Mouse (Mus musculus): Measurements from ENCODE around the gene Olfr463.
A peak's percentile ranks its signal among the peaks of the same experiment; 100 is the strongest.

Olfr463 gene

GRCm38 (mm10) chr11:87897287-87897686 is at the start of gene Olfr463:
TSS of gene Olfr463 (minus strand) at chr11:87897387.
- DNase-seq, result no peak

DNA sequence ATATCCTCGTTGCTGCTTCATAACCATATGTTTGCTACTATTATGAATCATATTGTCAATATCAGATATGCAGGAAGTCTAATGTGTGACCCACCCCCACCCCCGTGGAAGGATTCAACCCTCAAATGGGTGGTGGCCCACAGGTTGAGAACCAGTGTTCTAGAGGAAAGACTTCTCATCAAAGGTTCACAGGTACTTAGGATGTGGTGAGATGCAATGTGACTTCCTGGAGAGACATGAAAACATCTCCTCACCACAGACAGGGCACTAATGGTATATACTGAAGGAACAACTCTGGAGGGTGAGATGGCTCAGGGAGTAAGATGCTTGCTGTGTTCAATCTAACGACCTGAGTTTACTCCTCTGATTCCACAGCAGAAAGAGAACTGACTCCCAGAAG is 38.3 kb upstream of the Olfr463 start:
- DNase-seq, result no peak

DNA sequence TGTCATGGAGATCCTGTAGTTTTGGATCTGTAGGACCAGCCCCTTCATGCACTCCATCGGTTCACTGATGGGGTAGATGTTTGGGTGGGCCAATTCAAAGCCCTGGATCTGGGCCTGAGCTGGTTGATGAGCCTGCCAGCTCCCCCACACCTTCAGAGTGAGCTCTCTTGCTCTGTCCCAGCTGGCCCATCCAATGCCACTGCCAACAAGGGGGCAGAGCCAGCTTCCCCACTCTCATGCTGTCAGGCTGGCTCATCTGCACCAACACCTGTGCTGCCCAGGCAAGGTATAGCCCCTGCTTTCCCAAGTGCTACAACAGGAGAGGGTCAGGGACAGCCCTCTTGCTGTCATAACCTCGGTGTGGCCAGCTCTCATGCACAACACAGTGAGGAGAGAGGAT is 36.5 kb upstream of the Olfr463 start:
- DNase-seq, result peak; percentile 29 to 45

DNA sequence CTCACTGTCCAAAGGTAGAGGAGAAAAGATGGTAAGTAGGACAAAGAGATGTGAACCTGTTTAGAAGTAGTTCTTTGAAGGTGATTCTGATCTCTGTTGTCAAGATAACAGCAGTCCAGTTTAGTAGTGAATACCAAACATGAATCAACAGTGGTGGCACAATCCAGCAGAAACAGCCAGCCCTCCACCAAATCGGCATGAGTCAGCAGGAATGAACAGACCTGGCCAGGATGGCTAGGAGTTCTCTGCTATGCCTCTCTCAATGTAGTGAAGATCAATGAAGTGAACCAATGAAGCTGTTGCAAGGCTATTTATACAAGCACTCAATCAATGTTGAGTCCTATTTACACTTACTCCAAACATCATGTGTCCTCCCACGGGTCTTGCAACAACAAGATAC is 33.2 kb upstream of the Olfr463 start:
- no peak for DNase-seq

DNA sequence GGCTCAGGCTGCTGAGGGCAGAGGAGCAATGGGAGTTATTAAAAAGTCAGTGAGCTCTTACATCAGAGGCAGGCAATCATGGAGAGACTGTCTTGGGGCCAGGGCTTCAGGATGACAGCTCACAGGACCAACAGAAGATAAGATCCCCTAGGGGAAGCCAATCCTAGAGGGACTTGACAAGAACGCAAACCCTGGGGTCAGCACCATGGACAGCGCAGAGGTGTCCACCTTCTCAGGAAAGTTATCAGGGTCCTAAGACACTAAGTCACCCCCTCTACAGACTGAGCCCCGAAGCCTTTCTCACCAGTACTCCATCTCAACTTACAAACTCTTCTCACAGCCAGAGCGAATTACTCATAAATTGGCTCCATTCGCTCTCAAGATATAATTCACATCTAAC is 23.8 kb upstream of the Olfr463 start, which contains the start of gene Olfr464:
TSS of gene Olfr464 (minus strand) at position 2 of the 400 bp plus-strand sequence.
- DNase-seq, result no peak

DNA sequence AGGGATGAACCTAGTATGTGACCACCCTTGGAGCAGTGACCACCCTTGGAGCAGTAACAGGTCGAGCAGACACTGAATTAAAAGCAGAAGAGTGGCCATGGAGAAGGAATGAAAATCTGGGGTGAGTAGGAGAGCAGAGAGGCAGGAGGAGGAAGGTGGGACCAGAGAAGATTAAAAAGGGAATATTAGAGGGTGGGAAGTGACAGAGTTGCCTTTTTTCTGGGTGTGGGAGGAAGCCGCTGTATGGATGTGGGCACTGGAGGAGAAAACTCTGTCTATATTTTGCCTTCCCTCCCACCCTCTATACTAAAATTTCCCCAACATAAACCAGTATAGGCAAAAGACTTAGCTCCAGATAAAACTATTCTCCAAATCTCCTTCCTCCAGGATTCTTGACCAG is 23.1 kb upstream of the Olfr463 start:
- DNase-seq, result no peak

- DNase-seq, result no peak
Measured at GRCm38 (mm10) chr11:87916005-87916404, 18.8 kb upstream of the Olfr463 start.

DNA sequence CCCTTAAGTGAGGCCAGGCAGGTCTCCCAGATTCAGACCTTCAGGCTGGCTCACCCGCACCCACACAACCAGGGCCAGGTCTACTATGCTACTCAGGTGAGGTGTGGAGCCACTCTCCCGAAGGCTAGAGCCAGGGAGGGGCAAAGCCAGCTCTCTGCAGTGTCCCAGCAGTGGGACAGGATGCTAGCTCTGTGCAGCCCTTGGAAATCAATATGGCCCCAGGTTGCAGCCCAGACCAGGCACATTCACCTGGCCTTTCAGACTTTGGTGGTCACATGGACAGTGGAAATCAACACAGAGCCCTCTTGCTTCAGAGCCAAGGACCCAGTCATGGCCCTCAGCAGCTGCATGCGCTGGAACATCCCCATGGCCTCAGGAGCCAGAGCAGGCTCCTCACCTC is 7.1 kb upstream of the Olfr463 start:
- DNase-seq, result no peak

- no peak for DNase-seq
Measured at GRCm38 (mm10) chr11:87892168-87892567, 5.0 kb downstream of the Olfr463 start, which contains the start of gene Olfr462. TSS of gene Olfr462 (minus strand) at chr11:87892268.

DNA sequence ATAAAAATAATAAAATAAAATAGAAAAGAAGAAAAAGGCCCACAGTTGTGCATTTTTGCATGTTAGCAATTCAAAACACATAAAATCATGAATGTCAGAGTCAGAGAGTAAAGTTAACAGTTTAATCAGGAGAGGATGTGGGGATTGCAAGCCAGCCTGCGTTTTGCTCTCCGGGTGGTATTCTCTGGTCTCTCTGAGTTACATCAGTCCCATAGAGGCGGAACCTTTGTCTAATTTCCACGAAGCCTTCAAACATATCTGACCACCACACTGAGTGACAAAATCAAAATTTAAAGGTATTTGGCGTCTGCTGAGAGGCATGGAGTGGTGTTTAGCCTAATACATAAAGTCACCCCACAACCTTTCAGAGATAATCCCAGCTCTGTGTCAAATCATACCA is 12.3 kb downstream of the Olfr463 start:
- DNase-seq, result no peak

GRCm38 (mm10) chr11:87883493-87883892 is 13.7 kb downstream of the Olfr463 start:
- DNase-seq, result peak; percentile 36 to 48

GRCm38 (mm10) chr11:87881714-87882113 is 15.5 kb downstream of the Olfr463 start:
- no peak for DNase-seq

DNA sequence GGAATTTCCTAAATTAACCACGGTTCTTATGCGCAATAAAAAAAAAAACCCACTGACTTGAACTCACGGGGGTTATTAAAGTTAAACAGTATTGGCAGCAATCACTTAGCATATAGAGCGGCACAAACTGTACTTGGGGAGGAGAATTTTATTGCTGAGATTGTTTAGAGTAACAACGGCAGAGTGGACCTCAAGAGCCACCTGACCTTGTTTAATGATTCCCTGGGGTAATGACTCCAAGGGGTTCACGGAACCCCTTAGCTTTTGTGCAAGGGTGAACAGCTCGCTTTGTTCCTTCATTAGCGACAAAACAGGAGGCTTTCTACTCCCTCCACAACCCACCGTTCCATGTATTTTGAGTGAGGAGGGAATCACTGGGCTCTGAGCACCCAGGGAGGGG is 17.4 kb downstream of the Olfr463 start:
- DNase-seq, result no peak

DNA sequence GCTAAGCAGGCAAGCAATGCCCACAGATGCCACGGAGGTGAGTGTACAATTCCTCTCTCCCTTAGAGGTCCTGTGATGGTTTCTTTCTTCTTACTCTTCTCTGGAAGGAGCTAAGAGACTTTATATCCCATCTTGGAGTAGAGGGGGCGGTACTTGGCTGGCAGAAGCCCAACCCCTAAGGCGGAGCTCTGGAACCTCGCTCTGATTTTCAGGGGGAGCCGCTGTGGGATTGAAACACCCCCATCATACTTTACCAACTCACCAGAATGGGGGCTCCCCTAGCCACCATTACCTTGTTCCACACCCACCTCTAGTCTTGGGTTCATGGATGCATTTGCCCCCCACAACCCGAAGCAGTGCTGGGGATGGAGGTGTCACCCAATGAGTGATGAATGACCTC is 21.8 kb downstream of the Olfr463 start, which contains the start of gene Epx:
TSS of gene Epx (minus strand) at position 101 of the 400 bp plus-strand sequence.
- no peak for DNase-seq

- DNase-seq, result no peak
Measured at GRCm38 (mm10) chr11:87871766-87872165, 25.4 kb downstream of the Olfr463 start.

DNA sequence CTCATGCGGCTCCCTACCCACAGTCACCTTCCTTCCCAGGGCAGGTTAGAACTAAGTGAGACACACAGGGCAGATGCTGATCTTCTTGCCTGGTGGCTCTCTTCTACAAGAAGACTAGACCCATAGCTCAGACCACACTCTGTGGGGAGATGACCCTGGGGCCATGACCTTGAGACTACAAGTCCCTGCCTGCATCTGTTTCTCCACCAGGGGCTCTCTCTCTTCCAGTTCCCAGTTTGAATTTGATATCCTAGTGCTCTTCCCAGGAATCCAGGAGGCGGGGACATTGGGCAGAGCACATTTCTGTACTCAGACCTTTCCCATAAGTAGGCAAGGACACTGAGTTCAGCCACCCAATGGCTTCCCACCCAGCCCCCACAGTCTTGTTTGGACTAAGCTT is 27.1 kb downstream of the Olfr463 start:
- no peak for DNase-seq

DNA sequence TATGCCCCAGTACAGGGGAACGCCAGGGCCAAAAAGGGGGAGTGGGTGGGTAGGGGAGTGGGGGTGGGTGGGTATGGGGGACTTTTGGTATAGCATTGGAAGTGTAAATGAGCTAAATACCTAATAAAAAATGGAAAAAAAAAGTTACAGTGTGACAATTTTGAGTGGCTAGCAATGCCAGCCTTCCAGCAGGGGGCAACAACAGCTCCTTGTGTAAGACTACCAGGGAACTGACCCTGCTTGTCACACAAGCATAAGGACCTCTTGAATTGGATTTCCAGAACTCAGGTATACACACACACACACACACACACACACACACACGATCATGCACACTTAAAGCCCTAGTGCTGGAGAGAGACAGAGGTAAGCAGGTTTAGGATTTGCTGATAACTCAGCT is 30.3 kb downstream of the Olfr463 start:
- peak; percentile 22 to 56 for DNase-seq

DNA sequence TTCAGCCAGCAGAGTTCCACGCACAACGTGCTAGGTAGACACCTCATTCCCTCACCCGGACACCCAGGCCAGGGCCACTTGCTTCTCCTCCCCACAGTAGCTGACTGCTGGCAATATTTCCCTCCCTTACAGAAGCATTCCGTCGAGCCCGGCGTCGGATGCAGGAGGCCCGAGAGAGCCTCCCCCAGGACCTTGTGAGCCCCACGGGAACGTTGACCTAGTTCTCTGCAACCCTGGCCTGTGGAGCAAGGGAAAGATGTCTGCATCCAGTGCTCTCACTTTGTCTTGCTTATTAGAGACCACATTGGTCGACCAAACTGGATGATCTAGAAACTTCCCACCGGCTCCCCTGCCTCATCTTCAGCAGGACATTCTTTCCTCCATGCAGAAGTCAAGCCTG is 34.4 kb downstream of the Olfr463 start:
- no peak for DNase-seq

DNA sequence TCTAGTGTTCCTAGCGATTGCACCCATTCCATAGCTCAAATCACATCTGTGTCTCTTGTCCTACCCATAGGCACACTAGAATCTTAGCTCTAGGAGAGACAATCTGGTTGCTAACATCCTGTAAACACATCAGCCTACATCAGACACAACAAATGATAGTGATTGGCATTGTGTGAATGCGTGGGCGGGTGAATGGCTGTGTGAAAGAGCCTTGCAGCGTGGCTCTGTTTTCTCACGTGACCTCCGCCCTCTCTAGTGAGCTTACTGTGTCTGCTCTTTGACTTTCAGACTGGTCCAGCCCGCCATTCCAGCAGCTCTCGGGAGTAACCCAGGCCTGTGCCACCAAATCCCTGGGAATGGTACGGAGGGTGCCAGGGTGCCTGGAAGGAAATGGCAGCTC is 36.8 kb downstream of the Olfr463 start:
- no peak for DNase-seq

DNA sequence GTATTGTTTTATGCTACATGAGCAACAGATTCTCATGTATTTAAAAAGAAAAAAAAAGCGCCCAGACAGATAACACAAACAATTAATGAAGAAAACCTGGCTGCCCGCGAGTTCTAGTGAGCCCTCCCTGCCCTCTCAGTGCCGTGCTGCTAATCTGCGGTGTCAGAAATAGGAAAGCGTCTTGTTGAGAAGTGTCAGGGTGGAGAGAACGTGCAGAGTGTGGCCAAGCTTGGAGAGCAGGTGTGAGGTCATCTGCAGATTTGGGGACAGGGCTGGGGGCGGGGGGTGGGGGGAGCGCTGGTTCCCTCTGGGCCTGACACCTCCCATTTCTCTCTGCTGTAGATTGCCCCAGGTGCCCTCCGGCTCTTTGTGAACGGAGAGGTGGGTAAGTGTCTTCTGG is 37.9 kb downstream of the Olfr463 start:
- no peak for DNase-seq

DNA sequence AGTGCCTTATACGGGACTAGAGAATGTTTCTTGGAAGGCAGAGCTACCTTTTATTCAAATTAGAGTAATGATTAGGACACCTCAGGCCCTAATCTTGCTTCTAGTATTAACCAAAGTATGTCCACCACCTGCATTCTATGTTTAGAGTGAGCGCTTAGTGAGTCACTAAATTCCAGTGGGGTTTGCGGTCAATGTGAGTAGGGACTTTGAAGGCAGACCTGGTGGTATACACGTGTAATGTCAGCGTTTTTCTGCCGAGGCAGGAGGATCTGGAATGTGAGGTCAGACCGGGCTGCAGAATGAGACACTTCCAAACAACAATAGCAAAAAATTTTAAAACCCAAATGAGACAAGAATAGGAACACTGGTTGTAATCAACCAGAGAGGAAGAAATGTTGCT is 42.6 kb downstream of the Olfr463 start:
- DNase-seq, result no peak

DNA sequence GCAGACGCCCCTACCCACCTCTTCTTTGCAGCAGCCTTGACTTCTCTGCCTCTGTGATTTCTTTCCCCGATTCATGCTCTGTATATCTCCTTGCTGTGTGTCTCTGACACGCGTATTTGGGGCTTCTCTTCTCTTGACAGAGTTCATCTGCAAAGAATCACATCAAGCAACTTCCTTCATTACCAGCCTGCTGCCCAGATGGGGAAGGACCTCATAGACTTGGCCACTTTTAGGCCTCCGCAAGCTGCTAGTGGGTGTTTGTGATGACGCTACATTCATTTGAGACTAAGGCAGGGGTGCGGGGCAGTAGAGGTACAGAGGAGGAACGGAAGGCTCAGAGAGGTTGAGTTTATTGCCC is 43.6 kb downstream of the Olfr463 start:
- DNase-seq, result peak in 1 of 2 experiments; percentile 25

GRCm38 (mm10) chr11:87852690-87853596 is 44.2 kb downstream of the Olfr463 start, which contains the start of gene Mks1:
TSS of gene Mks1 (plus strand) at chr11:87853215.
- peak; percentile 93 to 94 for DNase-seq

DNA sequence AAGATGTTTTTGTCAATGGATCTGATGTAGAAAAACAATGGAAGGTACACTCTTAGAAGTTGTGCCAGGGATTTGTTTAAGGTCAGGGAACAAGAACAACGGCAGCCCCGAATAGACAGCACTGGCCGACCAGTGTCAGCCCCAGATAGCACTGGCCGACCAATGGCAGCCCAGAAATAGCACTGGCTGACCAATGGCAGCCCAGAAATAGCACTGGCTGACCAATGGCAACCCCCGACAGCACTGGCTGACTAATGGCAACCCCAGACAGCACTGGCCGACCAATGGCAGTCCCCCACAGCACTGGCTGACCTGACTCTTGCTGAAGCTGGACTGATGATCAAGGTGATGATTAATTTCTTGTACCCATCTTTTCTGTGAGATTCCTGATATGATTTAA is 49.3 kb downstream of the Olfr463 start:
- no peak for DNase-seq

Data from cerebellum, postnatal 14 days (tissue).